Mouse (Mus musculus) neural tube, embryonic 15.5 days (tissue): ENCODE measurements at regions not wholly inside any gene's neighbourhood (a gene's known extent, or its start where the extent isn't known, plus 50 kb on each side); places are given as distances from the start of the nearest gene placed in this dataset.

Experiments
- ATAC-seq: fragments of 200-750 bp; cut with Nextera tagmentation; 2 replicates; pipeline ENCODE4 v1.8.0; 2017; ENCODE audit warnings: mild to moderate bottlenecking, moderate TSS enrichment, moderate library complexity; ENCODE audit not compliant: low FRiP score
- H3K27ac ChIP-seq: fragments of 300-500 bp; sonication (generic); replicated peaks from 2 replicates; pipeline ENCODE4 v1.5.1; 2015; ENCODE audit warnings: mild to moderate bottlenecking, inconsistent platforms
- H3K27me3 ChIP-seq: fragments of 300-500 bp; sonication (generic); replicated peaks from 2 replicates; pipeline ENCODE4 v1.6.1; 2015; ENCODE audit warnings: inconsistent platforms
- H3K36me3 ChIP-seq: fragments of 300-500 bp; sonication (generic); 2 replicates; pipeline ENCODE4 v1.6.1; 2015; ENCODE audit warnings: inconsistent platforms
- H3K4me1 ChIP-seq: fragments of 300-500 bp; sonication (generic); 2 replicates; pipeline ENCODE4 v1.6.1; 2015; ENCODE audit warnings: inconsistent platforms
- H3K4me2 ChIP-seq: fragments of 300-500 bp; sonication (generic); 2 replicates; pipeline ENCODE4 v1.6.1; 2015; ENCODE audit warnings: inconsistent platforms, mild to moderate bottlenecking, moderate library complexity
- H3K4me3 ChIP-seq: fragments of 300-500 bp; sonication (generic); replicated peaks from 2 replicates; pipeline ENCODE4 v1.5.1; 2015; ENCODE audit warnings: mild to moderate bottlenecking, inconsistent platforms
- H3K9ac ChIP-seq: fragments of 300-500 bp; sonication (generic); replicated peaks from 2 replicates; pipeline ENCODE4 v1.6.1; 2015; ENCODE audit warnings: mild to moderate bottlenecking, inconsistent platforms
- H3K9me3 ChIP-seq: fragments of 300-500 bp; sonication (generic); replicated peaks from 2 replicates; pipeline ENCODE4 v1.6.1; 2016; ENCODE audit warnings: inconsistent platforms
- WGBS: fragments of 180-500 bp; shearing (Covaris S2); methylation state at CpG from one replicate; pipeline ENCODE4 v1.1.7; 2015; ENCODE audit warnings: mixed read lengths; 5-methylcytosine and 5-hydroxymethylcytosine counted together

GRCm38 (mm10) chr17:67569865-67570264 lies 62.7 kb downstream of the Lrrc30 start:
- Histone ChIP-seq H3K9me3 (no peaks in the 10 kb centered on the region), H3K4me1 (peaks cover 3% of the 10 kb centered on the region; the same call in 1 of the 2 replicates), H3K27ac (no peak overlapping the region), H3K9ac (no peak overlapping the region), H3K4me3 (no peak overlapping the region), H3K27me3 (no peaks in the 10 kb centered on the region), H3K36me3 (no peaks in the 10 kb centered on the region), H3K4me2 (no peak overlapping the region)
- WGBS, result 86% methylated on average over 6 of the region's 6 CpGs
- no peak for ATAC-seq

- no peaks in the 10 kb centered on the region for H3K9me3 ChIP-seq
- no peak overlapping the region for H3K27ac ChIP-seq
- no peaks in the 10 kb centered on the region for H3K27me3 ChIP-seq
- no peak for ATAC-seq
- peaks cover 3% of the 10 kb centered on the region; the same call in 1 of the 2 replicates for H3K4me1 ChIP-seq
- H3K36me3 ChIP-seq, result no peaks in the 10 kb centered on the region
- H3K4me3 ChIP-seq, result no peak overlapping the region
- H3K9ac ChIP-seq, result no peak overlapping the region
- no peak overlapping the region for H3K4me2 ChIP-seq
- 90% methylated on average over 11 of the region's 11 CpGs for WGBS
These were observed 66.3 kb downstream of the Lrrc30 start for GRCm38 (mm10) chr17:67566216-67566615.

- H3K9ac ChIP-seq, result no peak overlapping the region
- H3K27ac ChIP-seq, result no peak overlapping the region
- no peaks in the 10 kb centered on the region for H3K9me3 ChIP-seq
- H3K4me2 ChIP-seq, result no peak overlapping the region
- H3K36me3 ChIP-seq, result no peaks in the 10 kb centered on the region
- no peaks in the 10 kb centered on the region for H3K27me3 ChIP-seq
- ATAC-seq, result no peak
- WGBS, result 47% methylated on average over 3 of the region's 3 CpGs
- H3K4me1 ChIP-seq, result peaks cover 3% of the 10 kb centered on the region; the same call in 1 of the 2 replicates
- no peak overlapping the region for H3K4me3 ChIP-seq
These were observed 66.8 kb downstream of the Lrrc30 start for GRCm38 (mm10) chr17:67565746-67566145.

DNA sequence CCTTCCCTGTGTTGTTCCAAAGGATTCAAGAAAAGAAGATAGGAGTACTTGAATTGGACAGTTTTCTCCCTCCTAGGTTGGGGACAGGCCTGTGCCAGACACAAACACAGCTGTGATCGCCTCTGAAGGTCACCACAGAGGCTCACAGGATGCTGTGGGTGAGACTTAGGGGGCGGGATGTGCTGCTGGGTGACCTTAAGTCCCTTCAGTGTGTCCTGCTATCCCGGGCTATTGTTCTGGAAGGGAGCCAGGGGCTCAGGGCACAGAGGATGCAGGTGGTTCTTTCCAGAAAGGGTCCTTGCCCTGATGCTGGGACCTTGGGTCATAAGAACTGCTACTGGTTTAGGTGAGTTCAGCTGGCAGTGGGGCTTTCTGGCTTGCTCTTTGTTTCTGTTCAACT lies 67.7 kb downstream of the Lrrc30 start:
- H3K4me3 ChIP-seq, result no peak overlapping the region
- ATAC-seq, result no peak

DNA sequence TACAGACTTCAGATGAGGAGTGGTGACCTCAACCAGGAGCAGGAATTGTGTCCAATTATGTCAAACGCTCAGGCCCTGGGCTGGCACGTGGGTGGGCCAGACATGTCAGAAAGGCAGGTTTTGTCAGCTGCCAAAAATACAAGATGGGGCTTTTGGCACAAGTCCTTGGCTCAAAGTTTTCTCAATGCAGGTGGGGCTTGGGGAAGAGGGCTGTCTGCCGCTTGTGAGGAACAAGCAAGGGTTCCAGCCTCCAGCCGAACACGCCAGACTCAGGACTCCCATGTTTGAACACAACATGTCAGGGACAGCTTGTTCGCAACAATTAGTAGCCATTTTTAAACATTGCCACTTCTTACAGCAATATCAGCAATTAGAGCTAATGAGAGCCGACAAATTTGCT lies 69.5 kb downstream of the Lrrc30 start:
- Histone ChIP-seq H3K4me2 (no peak overlapping the region), H3K36me3 (no peaks in the 10 kb centered on the region), H3K9ac (no peak overlapping the region), H3K4me3 (no peak overlapping the region), H3K9me3 (no peaks in the 10 kb centered on the region), H3K27me3 (no peaks in the 10 kb centered on the region), H3K27ac (no peak overlapping the region), H3K4me1 (no peaks in the 10 kb centered on the region; the same call in 1 of the 2 replicates)
- ATAC-seq, result no peak
- WGBS, result 78% methylated on average over 7 of the region's 7 CpGs

More for the DNA sequence above, 67.7 kb downstream of the Lrrc30 start:
- WGBS, result 67% methylated on average over 3 of the region's 3 CpGs
- H3K27ac ChIP-seq, result no peak overlapping the region
- H3K27me3 ChIP-seq, result no peaks in the 10 kb centered on the region
- H3K9ac ChIP-seq, result no peak overlapping the region
- no peaks in the 10 kb centered on the region for H3K9me3 ChIP-seq
- H3K4me2 ChIP-seq, result no peak overlapping the region
- no peaks in the 10 kb centered on the region for H3K36me3 ChIP-seq
- peaks cover 3% of the 10 kb centered on the region; the same call in 1 of the 2 replicates for H3K4me1 ChIP-seq

GRCm38 (mm10) chr17:67561802-67562201 lies 70.7 kb downstream of the Lrrc30 start:
- Histone ChIP-seq H3K9me3 (no peaks in the 10 kb centered on the region), H3K36me3 (no peaks in the 10 kb centered on the region), H3K27me3 (no peaks in the 10 kb centered on the region), H3K4me3 (no peak overlapping the region), H3K4me1 (no peaks in the 10 kb centered on the region; the same call in 1 of the 2 replicates), H3K9ac (no peak overlapping the region), H3K27ac (no peak overlapping the region), H3K4me2 (no peak overlapping the region)
- no peak for ATAC-seq
- 89% methylated on average over 4 of the region's 4 CpGs for WGBS

- peaks cover 7% of the 10 kb centered on the region; the same call in 1 of the 2 replicates for H3K4me1 ChIP-seq
- WGBS, result 62% methylated on average over 7 of the region's 7 CpGs
- H3K9ac ChIP-seq, result no peak overlapping the region
- no peak overlapping the region for H3K4me3 ChIP-seq
- no peak overlapping the region for H3K27ac ChIP-seq
- no peak overlapping the region for H3K4me2 ChIP-seq
- H3K9me3 ChIP-seq, result no peaks in the 10 kb centered on the region
- ATAC-seq, result no peak
- no peaks in the 10 kb centered on the region for H3K36me3 ChIP-seq
- H3K27me3 ChIP-seq, result no peaks in the 10 kb centered on the region
These were observed 75.1 kb downstream of the Lrrc30 start for GRCm38 (mm10) chr17:67557351-67557870.

GRCm38 (mm10) chr17:67552581-67553139 lies 79.9 kb downstream of the Lrrc30 start:
- peak; percentile 60; the same call in 1 of the 2 replicates for ATAC-seq

GRCm38 (mm10) chr17:67548966-67549700 lies 83.4 kb downstream of the Lrrc30 start:
- Histone ChIP-seq H3K4me2 (no peak overlapping the region), H3K9ac (no peak overlapping the region), H3K36me3 (no peaks in the 10 kb centered on the region), H3K27ac (peak overlapping the region; percentile 23; the same call in 1 of the 2 replicates), H3K9me3 (no peaks in the 10 kb centered on the region), H3K4me1 (peaks cover 17% of the 10 kb centered on the region), H3K4me3 (no peak overlapping the region), H3K27me3 (no peaks in the 10 kb centered on the region)
- 28% methylated on average over 11 of the region's 11 CpGs for WGBS
- ATAC-seq, result no peak

More at GRCm38 (mm10) chr17:67552581-67553139, 79.9 kb downstream of the Lrrc30 start:
- H3K9ac ChIP-seq, result no peak overlapping the region
- peaks cover 17% of the 10 kb centered on the region for H3K4me1 ChIP-seq
- H3K27me3 ChIP-seq, result no peaks in the 10 kb centered on the region
- 0 out of 2 replicates have a peak overlapping the region, but pooled peaks have one; percentile 5 for H3K4me3 ChIP-seq
- WGBS, result 48% methylated on average over 21 of the region's 21 CpGs
- no peaks in the 10 kb centered on the region for H3K9me3 ChIP-seq
- H3K36me3 ChIP-seq, result no peaks in the 10 kb centered on the region
- H3K27ac ChIP-seq, result no peak overlapping the region
- H3K4me2 ChIP-seq, result peak overlapping the region; percentile 45

- H3K4me3 ChIP-seq, result no peak overlapping the region
- peaks cover 8% of the 10 kb centered on the region for H3K4me1 ChIP-seq
- no peak overlapping the region for H3K9ac ChIP-seq
- no peaks in the 10 kb centered on the region for H3K36me3 ChIP-seq
- no peak overlapping the region for H3K27ac ChIP-seq
- 88% methylated on average over 7 of the region's 7 CpGs for WGBS
- no peak overlapping the region for H3K4me2 ChIP-seq
- H3K9me3 ChIP-seq, result no peaks in the 10 kb centered on the region
- ATAC-seq, result no peak
- no peaks in the 10 kb centered on the region for H3K27me3 ChIP-seq
These were observed 88.1 kb downstream of the Lrrc30 start for GRCm38 (mm10) chr17:67544410-67544809.

DNA sequence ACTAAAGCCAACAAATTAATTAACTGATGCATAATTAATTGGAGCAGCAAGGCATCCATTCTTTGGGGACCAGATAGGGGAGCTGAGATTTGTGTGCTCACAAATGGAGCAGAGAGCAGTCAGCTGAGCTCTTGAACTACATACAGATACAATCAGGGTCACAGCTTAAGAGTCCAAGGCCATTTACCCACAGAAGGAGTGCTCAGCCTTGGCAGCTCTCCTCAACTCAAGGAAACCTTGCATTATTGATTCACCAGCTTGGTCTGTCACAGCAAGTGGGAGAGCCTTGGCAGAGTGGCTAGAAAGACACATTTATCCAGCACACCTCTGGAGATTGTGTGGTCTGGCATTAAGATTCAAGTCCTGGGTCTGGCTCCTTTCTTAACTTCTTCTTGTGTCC lies 100.2 kb downstream of the Lrrc30 start:
- no peak overlapping the region for H3K4me2 ChIP-seq
- H3K9ac ChIP-seq, result no peak overlapping the region
- 0 out of 2 replicates have a peak, but pooled peaks cover 3% of the 10 kb centered on the region for H3K4me1 ChIP-seq
- H3K27me3 ChIP-seq, result no peaks in the 10 kb centered on the region
- H3K36me3 ChIP-seq, result no peaks in the 10 kb centered on the region
- H3K9me3 ChIP-seq, result no peaks in the 10 kb centered on the region
- ATAC-seq, result no peak
- H3K27ac ChIP-seq, result no peak overlapping the region
- H3K4me3 ChIP-seq, result no peak overlapping the region

DNA sequence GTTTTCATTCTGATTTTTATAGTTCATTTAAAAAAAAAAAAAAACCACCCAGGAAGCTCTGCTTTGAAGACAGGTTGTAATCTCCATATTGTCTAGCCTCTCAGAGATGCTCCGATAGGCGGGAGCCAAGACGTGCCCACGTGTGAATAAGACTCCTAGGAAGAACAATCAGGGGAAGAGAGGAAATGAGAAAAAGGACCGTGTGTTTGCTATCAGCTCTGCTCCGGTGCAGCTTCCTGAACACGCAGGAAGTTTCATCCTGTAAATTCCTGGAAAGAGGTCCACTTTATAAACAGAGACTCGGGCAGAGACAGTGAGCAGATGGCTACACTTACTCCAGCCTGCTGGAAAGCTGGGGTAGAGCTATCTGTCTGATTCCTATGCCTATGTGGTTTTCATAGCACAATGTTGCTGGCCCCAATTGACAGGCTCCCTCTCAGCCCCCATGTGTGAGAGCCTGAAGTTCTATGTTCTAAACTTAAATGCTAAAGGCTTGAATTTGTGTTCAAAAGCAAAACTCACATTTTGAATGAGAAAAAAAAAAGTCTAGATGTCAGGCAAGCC lies 111.6 kb downstream of the Lrrc30 start:
- H3K4me3 ChIP-seq, result no peak overlapping the region
- no peaks in the 10 kb centered on the region for H3K4me1 ChIP-seq
- no peaks in the 10 kb centered on the region for H3K9me3 ChIP-seq
- no peak for ATAC-seq
- H3K27ac ChIP-seq, result no peak overlapping the region
- H3K4me2 ChIP-seq, result no peak overlapping the region
- H3K27me3 ChIP-seq, result no peaks in the 10 kb centered on the region
- no peaks in the 10 kb centered on the region for H3K36me3 ChIP-seq
- 81% methylated on average over 8 of the region's 8 CpGs for WGBS
- H3K9ac ChIP-seq, result no peak overlapping the region
